Mouse (Mus musculus): ENCODE measurements around the gene Rpl29.
A peak's percentile ranks its signal among the peaks of the same experiment; 100 is the strongest.

The Rpl29 gene

GRCm38 (mm10) chr9:106429221-106430014 is at the start of gene Rpl29:
Rpl29 (plus strand) TSS chr9:106429454.
- peak; percentile 95 for DNase-seq (ENCODE audit: low spot score)

- no peak for DNase-seq (ENCODE audit: low spot score)
Observed at GRCm38 (mm10) chr9:106386181-106386864, 42.9 kb upstream of the Rpl29 start.

- no peak for DNase-seq (ENCODE audit: low spot score)
Observed at GRCm38 (mm10) chr9:106392828-106393527, 36.3 kb upstream of the Rpl29 start.

GRCm38 (mm10) chr9:106393548-106393947 is 35.7 kb upstream of the Rpl29 start:
- no peak for DNase-seq (ENCODE audit: low spot score)

- DNase-seq (ENCODE audit: low spot score): no peak
Observed at GRCm38 (mm10) chr9:106394649-106395602, 34.3 kb upstream of the Rpl29 start.

GRCm38 (mm10) chr9:106397733-106398132 is 31.5 kb upstream of the Rpl29 start:
- DNase-seq (ENCODE audit: low spot score): no peak

- no peak for DNase-seq (ENCODE audit: low spot score)
Observed at GRCm38 (mm10) chr9:106398667-106399311, 30.5 kb upstream of the Rpl29 start.

GRCm38 (mm10) chr9:106399808-106400207 is 29.4 kb upstream of the Rpl29 start:
- no peak for DNase-seq (ENCODE audit: low spot score)

- no peak for DNase-seq (ENCODE audit: low spot score)
Observed at GRCm38 (mm10) chr9:106402149-106402548, 27.1 kb upstream of the Rpl29 start.

- no peak for DNase-seq (ENCODE audit: low spot score)
Observed at GRCm38 (mm10) chr9:106402607-106403375, 26.5 kb upstream of the Rpl29 start.

GRCm38 (mm10) chr9:106405275-106405674 is 24.0 kb upstream of the Rpl29 start:
- DNase-seq (ENCODE audit: low spot score): peak; percentile 58

- DNase-seq (ENCODE audit: low spot score): peak; percentile 55
Observed at GRCm38 (mm10) chr9:106406443-106407078, 22.7 kb upstream of the Rpl29 start.

- no peak for DNase-seq (ENCODE audit: low spot score)
Observed at GRCm38 (mm10) chr9:106409096-106409495, 20.2 kb upstream of the Rpl29 start.

GRCm38 (mm10) chr9:106410086-106410650 is 19.1 kb upstream of the Rpl29 start:
- no peak for DNase-seq (ENCODE audit: low spot score)

- DNase-seq (ENCODE audit: low spot score): no peak
Observed at GRCm38 (mm10) chr9:106411091-106411594, 18.1 kb upstream of the Rpl29 start.

- DNase-seq (ENCODE audit: low spot score): no peak
Observed at GRCm38 (mm10) chr9:106411729-106412128, 17.5 kb upstream of the Rpl29 start.

- DNase-seq (ENCODE audit: low spot score): no peak
Observed at GRCm38 (mm10) chr9:106412210-106412609, 17.0 kb upstream of the Rpl29 start.

- DNase-seq (ENCODE audit: low spot score): no peak
Observed at GRCm38 (mm10) chr9:106413606-106414005, 15.6 kb upstream of the Rpl29 start.

GRCm38 (mm10) chr9:106416826-106417225 is 12.4 kb upstream of the Rpl29 start:
- DNase-seq (ENCODE audit: low spot score): no peak
